Mouse (Mus musculus): ENCODE data around the gene Crabp2.

DNA sequence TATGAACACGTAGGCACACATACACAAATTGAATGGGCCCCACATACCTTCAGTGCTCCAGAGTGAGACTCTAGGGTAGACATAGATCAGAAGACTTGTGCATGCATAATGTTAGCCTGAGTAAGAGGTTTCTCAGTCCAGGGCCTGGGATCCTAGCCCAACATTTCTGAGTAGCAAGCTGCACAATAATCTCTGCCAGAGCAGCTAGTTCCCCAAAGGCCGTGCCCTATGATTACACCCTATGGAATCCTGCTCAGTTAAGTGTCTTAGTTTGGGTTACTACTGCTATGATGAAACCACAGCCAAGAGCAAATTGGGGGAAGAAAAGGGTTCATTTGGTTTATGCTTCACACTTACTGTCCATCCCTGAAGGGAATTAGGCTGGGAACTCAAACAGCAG, 6.0 kb upstream of the Crabp2 start:
- TF ChIP-seq POLR2A (IDR thresholded peaks at IDR 0.05; ENCODE audit: low read depth, low read length) (no peak), CTCF (IDR thresholded peaks at IDR 0.05; ENCODE audit: extremely low read depth, insufficient read depth, insufficient read length, insufficient replicate concordance) (no peak)

Measured in spleen, adult 2 months (tissue).